Mouse (Mus musculus): ENCODE data around the gene Nrf1. TPM values are rescaled to one million over a fixed set of nuclear protein-coding genes. Genes with fewer than 3 reads are reported as not detected.

Gene Nrf1
- polyA plus RNA-seq, 1 experiment: 26.2 TPM

- Histone ChIP-seq H3K27ac (ENCODE audit: insufficient read depth, low read length) (no peak overlapping the region), H3K4me3 (ENCODE audit: insufficient read depth, low read length) (no peak overlapping the region), H3K4me1 (ENCODE audit: control insufficient read depth, insufficient read depth, low read length) (no peaks in the 10 kb centered on the region)
- TF ChIP-seq POLR2A (IDR thresholded peaks at IDR 0.05; ENCODE audit: extremely low read depth, insufficient read depth, low read length) (no peak), CTCF (IDR thresholded peaks at IDR 0.05; ENCODE audit: extremely low read depth, insufficient read depth, low read length) (no peak)
Measured at GRCm38 (mm10) chr6:30171226-30171625, 123.4 kb downstream of the Nrf1 start.

GRCm38 (mm10) chr6:30171967-30172366 is 124.2 kb downstream of the Nrf1 start:
- TF ChIP-seq CTCF (IDR thresholded peaks at IDR 0.05; ENCODE audit: extremely low read depth, insufficient read depth, low read length) (no peak), POLR2A (IDR thresholded peaks at IDR 0.05; ENCODE audit: extremely low read depth, insufficient read depth, low read length) (no peak)
- Histone ChIP-seq H3K4me1 (ENCODE audit: control insufficient read depth, insufficient read depth, low read length) (no peaks in the 10 kb centered on the region), H3K4me3 (ENCODE audit: insufficient read depth, low read length) (no peak overlapping the region), H3K27ac (ENCODE audit: insufficient read depth, low read length) (no peak overlapping the region)

- H3K4me1 ChIP-seq (ENCODE audit: control insufficient read depth, insufficient read depth, low read length): no peaks in the 10 kb centered on the region
- no peak overlapping the region for H3K27ac ChIP-seq (ENCODE audit: insufficient read depth, low read length)
- TF ChIP-seq CTCF (IDR thresholded peaks at IDR 0.05; ENCODE audit: extremely low read depth, insufficient read depth, low read length): no peak
- no peak for TF ChIP-seq POLR2A (IDR thresholded peaks at IDR 0.05; ENCODE audit: extremely low read depth, insufficient read depth, low read length)
Measured at GRCm38 (mm10) chr6:30172441-30172819, 124.6 kb downstream of the Nrf1 start.

GRCm38 (mm10) chr6:30172820-30173550 is 125.2 kb downstream of the Nrf1 start:
- no peak for TF ChIP-seq POLR2A (IDR thresholded peaks at IDR 0.05; ENCODE audit: extremely low read depth, insufficient read depth, low read length)
- 0 out of 2 replicates have a peak, but pooled peaks have one; percentile 4 for TF ChIP-seq CTCF (IDR thresholded peaks at IDR 0.05; ENCODE audit: extremely low read depth, insufficient read depth, low read length)
- Histone ChIP-seq H3K4me3 (ENCODE audit: insufficient read depth, low read length) (no peak overlapping the region), H3K4me1 (ENCODE audit: control insufficient read depth, insufficient read depth, low read length) (no peaks in the 10 kb centered on the region)

More at GRCm38 (mm10) chr6:30172441-30172819, 124.6 kb downstream of the Nrf1 start:
- H3K4me3 ChIP-seq (ENCODE audit: insufficient read depth, low read length): no peak overlapping the region

GRCm38 (mm10) chr6:30173551-30174460 is 126.0 kb downstream of the Nrf1 start:
- TF ChIP-seq POLR2A (IDR thresholded peaks at IDR 0.05; ENCODE audit: extremely low read depth, insufficient read depth, low read length) (no peak), CTCF (IDR thresholded peaks at IDR 0.05; ENCODE audit: extremely low read depth, insufficient read depth, low read length) (no peak)
- Histone ChIP-seq H3K27ac (ENCODE audit: insufficient read depth, low read length) (no peak overlapping the region), H3K4me3 (ENCODE audit: insufficient read depth, low read length) (no peak overlapping the region), H3K4me1 (ENCODE audit: control insufficient read depth, insufficient read depth, low read length) (no peaks in the 10 kb centered on the region)

More at GRCm38 (mm10) chr6:30172820-30173550, 125.2 kb downstream of the Nrf1 start:
- H3K27ac ChIP-seq (ENCODE audit: insufficient read depth, low read length): no peak overlapping the region

- no peak for TF ChIP-seq POLR2A (IDR thresholded peaks at IDR 0.05; ENCODE audit: extremely low read depth, insufficient read depth, low read length)
- no peak for TF ChIP-seq CTCF (IDR thresholded peaks at IDR 0.05; ENCODE audit: extremely low read depth, insufficient read depth, low read length)
Measured at GRCm38 (mm10) chr6:30174461-30175224, 126.9 kb downstream of the Nrf1 start.

GRCm38 (mm10) chr6:30175225-30175917 is 127.6 kb downstream of the Nrf1 start:
- TF ChIP-seq CTCF (IDR thresholded peaks at IDR 0.05; ENCODE audit: extremely low read depth, insufficient read depth, low read length): no peak
- no peak for TF ChIP-seq POLR2A (IDR thresholded peaks at IDR 0.05; ENCODE audit: extremely low read depth, insufficient read depth, low read length)
- Histone ChIP-seq H3K4me3 (ENCODE audit: insufficient read depth, low read length) (no peak overlapping the region), H3K4me1 (ENCODE audit: control insufficient read depth, insufficient read depth, low read length) (no peaks in the 10 kb centered on the region), H3K27ac (ENCODE audit: insufficient read depth, low read length) (no peak overlapping the region)

More at GRCm38 (mm10) chr6:30174461-30175224, 126.9 kb downstream of the Nrf1 start:
- Histone ChIP-seq H3K4me3 (ENCODE audit: insufficient read depth, low read length) (no peak overlapping the region), H3K27ac (ENCODE audit: insufficient read depth, low read length) (no peak overlapping the region), H3K4me1 (ENCODE audit: control insufficient read depth, insufficient read depth, low read length) (no peaks in the 10 kb centered on the region)

GRCm38 (mm10) chr6:30175918-30176421 is 128.2 kb downstream of the Nrf1 start:
- Histone ChIP-seq H3K4me3 (ENCODE audit: insufficient read depth, low read length) (no peak overlapping the region), H3K4me1 (ENCODE audit: control insufficient read depth, insufficient read depth, low read length) (no peaks in the 10 kb centered on the region), H3K27ac (ENCODE audit: insufficient read depth, low read length) (no peak overlapping the region)
- TF ChIP-seq POLR2A (IDR thresholded peaks at IDR 0.05; ENCODE audit: extremely low read depth, insufficient read depth, low read length) (no peak), CTCF (IDR thresholded peaks at IDR 0.05; ENCODE audit: extremely low read depth, insufficient read depth, low read length) (no peak)
